Mouse (Mus musculus): ENCODE results near the gene Nudt17. TPM values are rescaled to one million over a fixed set of nuclear protein-coding genes. Genes with fewer than 3 reads are reported as not detected.
A peak's percentile ranks its signal among the peaks of the same experiment; 100 is the strongest.

Nudt17 gene
- polyA plus RNA-seq, 1 experiment from 2014 or later = 14.7 TPM

- Histone ChIP-seq H3K4me2 (replicated peaks) (no peak overlapping the region), H3K27ac (no peak overlapping the region), H3K4me1 (0 out of 2 replicates have a peak, but pooled peaks cover 3% of the 10 kb centered on the region), H3K36me3 (no peaks in the 10 kb centered on the region), H3K9me3 (no peaks in the 10 kb centered on the region), H3K27me3 (peaks cover 22% of the 10 kb centered on the region; the same call in 1 of the 2 replicates), H3K9ac (no peak overlapping the region), H3K4me3 (no peak overlapping the region)
- no peak for ATAC-seq (ENCODE audit: insufficient number of reproducible peaks, insufficient read depth, low FRiP score, low TSS enrichment)
- 80% methylated on average over 3 of the region's 3 CpGs for WGBS
These were observed 24.9 kb downstream of the Nudt17 start for GRCm38 (mm10) chr3:96683496-96683895.

- no peak for ATAC-seq (ENCODE audit: insufficient number of reproducible peaks, insufficient read depth, low FRiP score, low TSS enrichment)
- no peaks in the 10 kb centered on the region for H3K36me3 ChIP-seq
These were observed 27.9 kb downstream of the Nudt17 start for GRCm38 (mm10) chr3:96680269-96680956.

GRCm38 (mm10) chr3:96679159-96679674, 29.1 kb downstream of the Nudt17 start:
- H3K4me2 ChIP-seq (replicated peaks) = no peak overlapping the region
- H3K9me3 ChIP-seq = no peaks in the 10 kb centered on the region
- 31% methylated on average over 5 of the region's 5 CpGs for WGBS
- peaks cover 20% of the 10 kb centered on the region; the same call in 1 of the 2 replicates for H3K27me3 ChIP-seq
- ATAC-seq (ENCODE audit: insufficient number of reproducible peaks, insufficient read depth, low FRiP score, low TSS enrichment) = no peak
- H3K27ac ChIP-seq = no peak overlapping the region
- H3K4me1 ChIP-seq = peaks cover 3% of the 10 kb centered on the region
- no peak overlapping the region for H3K9ac ChIP-seq
- H3K4me3 ChIP-seq = no peak overlapping the region
- no peaks in the 10 kb centered on the region for H3K36me3 ChIP-seq

More at GRCm38 (mm10) chr3:96680269-96680956, 27.9 kb downstream of the Nudt17 start:
- no peak overlapping the region for H3K4me2 ChIP-seq (replicated peaks)
- H3K9me3 ChIP-seq = no peaks in the 10 kb centered on the region
- peaks cover 22% of the 10 kb centered on the region; the same call in 1 of the 2 replicates for H3K27me3 ChIP-seq
- H3K27ac ChIP-seq = no peak overlapping the region
- no peak overlapping the region for H3K9ac ChIP-seq
- H3K4me1 ChIP-seq = 0 out of 2 replicates have a peak, but pooled peaks cover 3% of the 10 kb centered on the region
- WGBS = 25% methylated on average over 12 of the region's 12 CpGs
- no peak overlapping the region for H3K4me3 ChIP-seq

DNA sequence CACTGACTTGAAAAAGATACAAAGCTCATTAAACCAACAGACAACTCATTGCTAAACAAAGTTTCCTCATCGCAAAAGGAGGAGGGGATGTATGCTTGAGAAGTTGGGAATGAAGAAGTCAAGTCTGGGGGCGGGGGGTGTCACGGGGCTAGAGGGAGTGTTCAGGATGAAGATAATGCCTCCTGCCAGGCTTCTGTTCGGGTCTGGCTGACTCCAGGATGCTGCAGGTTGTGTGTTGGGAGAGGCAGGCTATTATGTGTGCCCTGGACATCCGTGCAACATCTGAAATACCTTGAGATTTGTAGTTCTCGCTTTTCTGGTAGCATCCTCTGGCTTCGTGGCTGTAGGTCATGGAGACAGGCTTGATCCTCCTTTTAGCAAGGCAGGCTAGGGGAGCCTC, 29.9 kb downstream of the Nudt17 start:
- no peak for ATAC-seq (ENCODE audit: insufficient number of reproducible peaks, insufficient read depth, low FRiP score, low TSS enrichment)
- no peaks in the 10 kb centered on the region for H3K9me3 ChIP-seq
- no peaks in the 10 kb centered on the region for H3K36me3 ChIP-seq
- H3K27me3 ChIP-seq = peaks cover 13% of the 10 kb centered on the region; the same call in 1 of the 2 replicates
- peaks cover 5% of the 10 kb centered on the region for H3K4me1 ChIP-seq
- no peak overlapping the region for H3K9ac ChIP-seq
- WGBS = 63% methylated on average over 7 of the region's 7 CpGs
- H3K27ac ChIP-seq = no peak overlapping the region
- H3K4me3 ChIP-seq = no peak overlapping the region
- H3K4me2 ChIP-seq (replicated peaks) = no peak overlapping the region

- Histone ChIP-seq H3K27ac (no peak overlapping the region), H3K4me3 (no peak overlapping the region), H3K9ac (no peak overlapping the region), H3K36me3 (no peaks in the 10 kb centered on the region), H3K4me1 (peaks cover 5% of the 10 kb centered on the region), H3K4me2 (replicated peaks) (no peak overlapping the region), H3K9me3 (no peaks in the 10 kb centered on the region), H3K27me3 (peaks cover 13% of the 10 kb centered on the region; the same call in 1 of the 2 replicates)
- WGBS = 41% methylated on average over 3 of the region's 3 CpGs
- ATAC-seq (ENCODE audit: insufficient number of reproducible peaks, insufficient read depth, low FRiP score, low TSS enrichment) = no peak
These were observed 32.7 kb downstream of the Nudt17 start for GRCm38 (mm10) chr3:96675690-96676089.

GRCm38 (mm10) chr3:96675171-96675570, 33.2 kb downstream of the Nudt17 start:
- no peak for ATAC-seq (ENCODE audit: insufficient number of reproducible peaks, insufficient read depth, low FRiP score, low TSS enrichment)
- 84% methylated on average over 3 of the region's 3 CpGs for WGBS
- no peak overlapping the region for H3K27ac ChIP-seq

DNA sequence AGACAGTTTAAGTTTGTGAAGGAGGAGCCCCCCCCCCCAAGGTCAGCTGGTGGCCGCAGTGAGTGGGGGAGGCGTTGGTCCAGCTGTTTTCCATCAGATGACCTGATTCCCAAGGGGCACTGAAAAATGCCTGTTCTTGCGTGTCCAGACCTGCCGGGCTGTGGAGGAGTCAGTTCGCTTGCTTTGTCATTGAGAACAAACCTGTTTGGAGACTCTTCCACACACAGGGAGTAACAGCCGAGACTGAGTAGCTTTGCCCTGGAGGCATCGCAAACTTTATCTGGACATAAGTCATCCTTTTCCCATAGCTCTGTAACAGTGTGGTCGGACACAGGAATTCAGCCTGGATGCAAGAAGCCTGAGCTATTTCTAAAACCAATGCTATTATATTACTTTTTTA, 33.9 kb downstream of the Nudt17 start:
- no peak for ATAC-seq (ENCODE audit: insufficient number of reproducible peaks, insufficient read depth, low FRiP score, low TSS enrichment)
- Histone ChIP-seq H3K9me3 (no peaks in the 10 kb centered on the region), H3K4me2 (replicated peaks) (0 out of 2 replicates have a peak overlapping the region, but pooled peaks have one; percentile 20), H3K4me3 (no peak overlapping the region), H3K4me1 (peaks cover 5% of the 10 kb centered on the region), H3K9ac (no peak overlapping the region), H3K36me3 (no peaks in the 10 kb centered on the region), H3K27me3 (peaks cover 8% of the 10 kb centered on the region; the same call in 1 of the 2 replicates), H3K27ac (peak overlapping the region; percentile 63)
- 15% methylated on average over 8 of the region's 8 CpGs for WGBS

More at GRCm38 (mm10) chr3:96675171-96675570, 33.2 kb downstream of the Nudt17 start:
- Histone ChIP-seq H3K9ac (no peak overlapping the region), H3K4me2 (replicated peaks) (no peak overlapping the region), H3K27me3 (peaks cover 13% of the 10 kb centered on the region; the same call in 1 of the 2 replicates), H3K4me3 (no peak overlapping the region), H3K4me1 (peaks cover 5% of the 10 kb centered on the region), H3K9me3 (no peaks in the 10 kb centered on the region), H3K36me3 (no peaks in the 10 kb centered on the region)

GRCm38 (mm10) chr3:96673514-96673913, 34.8 kb downstream of the Nudt17 start:
- 62% methylated on average over 4 of the region's 4 CpGs for WGBS
- no peak overlapping the region for H3K4me2 ChIP-seq (replicated peaks)
- H3K4me3 ChIP-seq = no peak overlapping the region
- ATAC-seq (ENCODE audit: insufficient number of reproducible peaks, insufficient read depth, low FRiP score, low TSS enrichment) = no peak
- 0 out of 2 replicates have a peak, but pooled peaks cover 3% of the 10 kb centered on the region for H3K27me3 ChIP-seq
- H3K27ac ChIP-seq = no peak overlapping the region
- no peak overlapping the region for H3K9ac ChIP-seq
- peaks cover 5% of the 10 kb centered on the region for H3K4me1 ChIP-seq
- no peaks in the 10 kb centered on the region for H3K9me3 ChIP-seq
- no peaks in the 10 kb centered on the region for H3K36me3 ChIP-seq

GRCm38 (mm10) chr3:96671519-96671918, 36.8 kb downstream of the Nudt17 start:
- Histone ChIP-seq H3K27ac (no peak overlapping the region), H3K9me3 (no peaks in the 10 kb centered on the region), H3K4me3 (no peak overlapping the region), H3K36me3 (no peaks in the 10 kb centered on the region), H3K9ac (no peak overlapping the region), H3K4me2 (replicated peaks) (no peak overlapping the region), H3K27me3 (0 out of 2 replicates have a peak, but pooled peaks cover 3% of the 10 kb centered on the region), H3K4me1 (peaks cover 5% of the 10 kb centered on the region)
- ATAC-seq (ENCODE audit: insufficient number of reproducible peaks, insufficient read depth, low FRiP score, low TSS enrichment) = no peak
- WGBS = 92% methylated on average over 5 of the region's 5 CpGs

- H3K9ac ChIP-seq = no peak within 1 kb of the TSS; the same call in 1 of the 2 replicates
- ATAC-seq (ENCODE audit: insufficient number of reproducible peaks, insufficient read depth, low FRiP score, low TSS enrichment) = peak; percentile 88
- H3K9me3 ChIP-seq = no peaks in the 10 kb centered on the region
- peak within 1 kb of the TSS; percentile 36 for H3K4me3 ChIP-seq
- peak within 1 kb of the TSS; percentile 80 for H3K4me2 ChIP-seq (replicated peaks)
- no peaks in the 10 kb centered on the region for H3K36me3 ChIP-seq
- 0 out of 2 replicates have a peak, but pooled peaks cover 3% of the 10 kb centered on the region for H3K27me3 ChIP-seq
- WGBS = 5% methylated on average over 33 of the region's 35 CpGs
- no peak within 1 kb of the TSS for H3K27ac ChIP-seq
- peaks cover 5% of the 10 kb centered on the region for H3K4me1 ChIP-seq
These were observed 38.5 kb downstream of the Nudt17 start, which contains the start of gene Ankrd35 for GRCm38 (mm10) chr3:96669727-96670468. Ankrd35 (plus strand) TSS chr3:96670131.

DNA sequence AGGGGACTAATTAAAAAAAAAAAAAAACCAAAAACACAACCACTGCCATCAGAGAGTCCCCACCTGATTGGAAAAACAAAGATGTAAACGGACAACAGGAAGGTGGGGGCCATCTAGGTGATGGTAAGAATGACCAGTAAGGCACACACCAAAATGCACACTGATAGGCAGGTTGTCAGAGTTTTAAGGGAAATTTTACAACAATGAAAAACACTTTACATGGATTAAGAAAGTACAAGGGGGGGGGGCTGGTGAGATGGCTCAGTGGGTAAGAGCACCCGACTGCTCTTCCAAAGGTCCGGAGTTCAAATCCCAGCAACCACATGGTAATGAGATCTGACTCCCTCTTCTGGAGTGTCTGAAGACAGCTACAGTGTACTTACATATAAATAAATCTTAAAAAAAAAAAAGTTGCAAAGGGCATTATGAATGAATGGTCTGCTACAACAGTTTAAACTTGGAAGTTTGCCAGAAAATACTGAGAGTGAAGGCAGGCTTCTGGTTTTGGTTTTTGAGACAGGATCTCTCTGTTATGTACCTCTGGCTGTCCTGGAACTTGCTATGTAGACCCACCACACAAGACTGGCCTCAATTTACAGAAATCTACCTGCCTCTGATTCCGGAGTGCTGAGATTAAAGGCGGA, 39.8 kb downstream of the Nudt17 start:
- no peak overlapping the region for H3K4me3 ChIP-seq
- no peak overlapping the region for H3K9ac ChIP-seq
- H3K27ac ChIP-seq = no peak overlapping the region
- H3K4me2 ChIP-seq (replicated peaks) = no peak overlapping the region
- 0 out of 2 replicates have a peak, but pooled peaks cover 3% of the 10 kb centered on the region for H3K27me3 ChIP-seq
- H3K9me3 ChIP-seq = no peaks in the 10 kb centered on the region
- no peak for ATAC-seq (ENCODE audit: insufficient number of reproducible peaks, insufficient read depth, low FRiP score, low TSS enrichment)
- WGBS = 97% methylated on average over 5 of the region's 5 CpGs
- H3K36me3 ChIP-seq = no peaks in the 10 kb centered on the region
- peaks cover 7% of the 10 kb centered on the region for H3K4me1 ChIP-seq
